Mouse (Mus musculus) hindbrain, embryonic 16.5 days (tissue): Measurements from ENCODE around the gene Trpm6. TPM values are rescaled to one million over a fixed set of nuclear protein-coding genes. Genes with fewer than 3 reads are reported as not detected.

Source experiments
- ATAC-seq: fragments of 200-750 bp; cut with Nextera tagmentation; 2 replicates; pipeline ENCODE4 v1.8.0; 2017; ENCODE audit warnings: moderate TSS enrichment, moderate library complexity
- H3K27ac ChIP-seq: fragments of 300-500 bp; sonication (generic); 2 replicates; pipeline ENCODE4 v1.5.1; 2014; ENCODE audit warnings: low read depth, mild to moderate bottlenecking, control low read depth, low read length, moderate library complexity
- H3K27me3 ChIP-seq: fragments of 300-500 bp; sonication (generic); replicated peaks from 2 replicates; pipeline ENCODE4 v1.6.1; 2014; ENCODE audit warnings: low read length; ENCODE audit not compliant: control insufficient read depth, insufficient read depth
- H3K36me3 ChIP-seq: fragments of 300-500 bp; sonication (generic); 2 replicates; pipeline ENCODE4 v1.6.1; 2014; ENCODE audit warnings: mild to moderate bottlenecking, low read length, moderate library complexity, mixed read lengths; ENCODE audit not compliant: control insufficient read depth, insufficient read depth
- H3K4me1 ChIP-seq: fragments of 300-500 bp; sonication (generic); 2 replicates; pipeline ENCODE4 v1.6.1; 2014; ENCODE audit warnings: low read depth, low read length; ENCODE audit not compliant: control insufficient read depth, insufficient read depth
- H3K4me2 ChIP-seq: fragments of 300-500 bp; sonication (generic); 2 replicates; pipeline ENCODE4 v1.6.1; 2014; ENCODE audit warnings: mild to moderate bottlenecking, low read length, control low read depth, moderate library complexity
- H3K4me3 ChIP-seq: fragments of 300-500 bp; sonication (generic); 2 replicates; pipeline ENCODE4 v1.5.1; 2014; ENCODE audit warnings: mild to moderate bottlenecking, low read length, control low read depth, moderate library complexity
- H3K9ac ChIP-seq: fragments of 300-500 bp; sonication (generic); 2 replicates; pipeline ENCODE4 v1.6.1; 2014; ENCODE audit warnings: low read depth, mild to moderate bottlenecking, control low read depth, low read length, moderate library complexity
- H3K9me3 ChIP-seq: fragments of 300-500 bp; sonication (generic); 2 replicates; pipeline ENCODE4 v1.6.1; 2014; ENCODE audit warnings: mild to moderate bottlenecking, low read length, moderate library complexity; ENCODE audit not compliant: control insufficient read depth
- WGBS: fragments of 180-500 bp; shearing (Covaris S2); extraction: QIAGEN DNeasy Blood & Tissue Kit; methylation state at CpG from one replicate; pipeline ENCODE4 v1.1.7; 2014; 5-methylcytosine and 5-hydroxymethylcytosine counted together
- polyA plus RNA-seq: library from polyadenylated mRNA; unstranded; fragments of >200 nt; fragmentation: Nextera tagmentation; extraction: Ambion mirVana; gene quantifications from 2 replicates; pipeline ENCODE4 v1.2.1, GENCODE M21; 2015

Gene Trpm6
- polyA plus RNA-seq, 1 experiment from 2014 or later: 0.43 TPM

GRCm38 (mm10) chr19:18725186-18725585 is 24.6 kb upstream of the Trpm6 start:
- no peaks in the 10 kb centered on the region for H3K27me3 ChIP-seq
- no peak overlapping the region for H3K4me2 ChIP-seq
- no peaks in the 10 kb centered on the region for H3K9me3 ChIP-seq
- H3K27ac ChIP-seq: no peak overlapping the region
- WGBS: 90% methylated on average over 2 of the region's 2 CpGs
- H3K36me3 ChIP-seq: no peaks in the 10 kb centered on the region
- no peak overlapping the region for H3K4me3 ChIP-seq
- H3K4me1 ChIP-seq: no peaks in the 10 kb centered on the region
- ATAC-seq: no peak
- no peak overlapping the region for H3K9ac ChIP-seq

GRCm38 (mm10) chr19:18730255-18730654 is 19.5 kb upstream of the Trpm6 start:
- WGBS: 90% methylated on average over 7 of the region's 7 CpGs
- H3K4me3 ChIP-seq: no peak overlapping the region
- no peak overlapping the region for H3K4me2 ChIP-seq
- H3K27me3 ChIP-seq: no peaks in the 10 kb centered on the region
- ATAC-seq: no peak
- no peak overlapping the region for H3K27ac ChIP-seq
- H3K9ac ChIP-seq: no peak overlapping the region
- no peaks in the 10 kb centered on the region for H3K9me3 ChIP-seq
- H3K4me1 ChIP-seq: no peaks in the 10 kb centered on the region
- H3K36me3 ChIP-seq: no peaks in the 10 kb centered on the region

DNA sequence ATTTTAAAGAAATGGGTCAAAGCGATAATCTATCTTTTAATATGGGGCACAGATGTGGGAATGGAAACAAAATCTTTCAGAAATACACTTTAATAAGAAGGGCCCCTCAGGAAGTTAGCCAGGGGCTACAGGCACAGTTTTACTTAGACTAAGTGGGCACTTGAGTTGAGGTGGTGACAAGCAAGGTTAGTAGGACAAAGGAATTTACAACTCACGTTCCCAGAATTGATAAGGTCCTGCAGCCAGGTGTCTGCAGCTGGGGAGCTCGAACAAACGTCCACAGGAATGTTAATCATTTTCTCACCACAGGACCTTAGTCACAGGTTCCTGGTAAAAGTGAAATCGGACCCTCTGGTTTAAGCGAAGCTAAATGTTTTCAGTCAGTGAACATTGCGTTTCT is 18.7 kb upstream of the Trpm6 start:
- H3K4me1 ChIP-seq: no peaks in the 10 kb centered on the region
- no peak for ATAC-seq
- no peaks in the 10 kb centered on the region for H3K27me3 ChIP-seq
- no peak overlapping the region for H3K27ac ChIP-seq
- H3K4me3 ChIP-seq: no peak overlapping the region
- no peak overlapping the region for H3K9ac ChIP-seq
- WGBS: 61% methylated on average over 7 of the region's 7 CpGs
- H3K4me2 ChIP-seq: no peak overlapping the region
- H3K9me3 ChIP-seq: no peaks in the 10 kb centered on the region
- H3K36me3 ChIP-seq: no peaks in the 10 kb centered on the region

DNA sequence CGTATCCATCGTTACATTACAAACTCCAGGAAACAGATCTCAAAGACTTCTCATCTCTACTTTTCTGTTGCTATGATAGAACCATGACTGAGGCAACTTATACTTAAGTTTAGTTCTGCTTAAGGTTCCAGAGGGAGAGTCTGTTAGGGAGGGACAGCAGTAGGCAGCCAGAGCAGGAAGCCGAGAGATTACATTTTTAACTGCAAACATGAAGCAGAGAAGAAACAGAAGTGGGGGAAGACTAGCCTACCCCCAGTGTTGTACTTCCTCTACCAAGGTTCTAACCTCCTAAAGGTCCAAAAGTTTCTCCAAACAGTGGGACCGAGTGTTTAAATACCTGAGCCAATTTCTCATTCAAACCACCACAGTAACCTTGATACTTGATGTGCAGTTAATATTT is 13.9 kb upstream of the Trpm6 start:
- ATAC-seq: no peak
- Histone ChIP-seq H3K36me3 (no peaks in the 10 kb centered on the region), H3K4me2 (no peak overlapping the region), H3K27ac (no peak overlapping the region), H3K4me1 (no peaks in the 10 kb centered on the region), H3K9me3 (no peaks in the 10 kb centered on the region), H3K27me3 (no peaks in the 10 kb centered on the region), H3K9ac (no peak overlapping the region), H3K4me3 (no peak overlapping the region)
- 93% methylated on average over 4 of the region's 4 CpGs for WGBS

GRCm38 (mm10) chr19:18739146-18739545 is 10.6 kb upstream of the Trpm6 start:
- Histone ChIP-seq H3K27me3 (no peaks in the 10 kb centered on the region), H3K9ac (no peak overlapping the region), H3K9me3 (no peaks in the 10 kb centered on the region), H3K27ac (no peak overlapping the region), H3K4me3 (no peak overlapping the region), H3K4me2 (no peak overlapping the region), H3K4me1 (no peaks in the 10 kb centered on the region), H3K36me3 (no peaks in the 10 kb centered on the region)
- 89% methylated on average over 7 of the region's 7 CpGs for WGBS
- no peak for ATAC-seq

GRCm38 (mm10) chr19:18743946-18744345 is 5.8 kb upstream of the Trpm6 start:
- no peak overlapping the region for H3K27ac ChIP-seq
- no peaks in the 10 kb centered on the region for H3K4me1 ChIP-seq
- H3K9me3 ChIP-seq: no peaks in the 10 kb centered on the region
- no peak for ATAC-seq
- 89% methylated on average over 5 of the region's 5 CpGs for WGBS
- no peak overlapping the region for H3K9ac ChIP-seq
- no peak overlapping the region for H3K4me2 ChIP-seq
- no peak overlapping the region for H3K4me3 ChIP-seq
- no peaks in the 10 kb centered on the region for H3K36me3 ChIP-seq
- no peaks in the 10 kb centered on the region for H3K27me3 ChIP-seq

DNA sequence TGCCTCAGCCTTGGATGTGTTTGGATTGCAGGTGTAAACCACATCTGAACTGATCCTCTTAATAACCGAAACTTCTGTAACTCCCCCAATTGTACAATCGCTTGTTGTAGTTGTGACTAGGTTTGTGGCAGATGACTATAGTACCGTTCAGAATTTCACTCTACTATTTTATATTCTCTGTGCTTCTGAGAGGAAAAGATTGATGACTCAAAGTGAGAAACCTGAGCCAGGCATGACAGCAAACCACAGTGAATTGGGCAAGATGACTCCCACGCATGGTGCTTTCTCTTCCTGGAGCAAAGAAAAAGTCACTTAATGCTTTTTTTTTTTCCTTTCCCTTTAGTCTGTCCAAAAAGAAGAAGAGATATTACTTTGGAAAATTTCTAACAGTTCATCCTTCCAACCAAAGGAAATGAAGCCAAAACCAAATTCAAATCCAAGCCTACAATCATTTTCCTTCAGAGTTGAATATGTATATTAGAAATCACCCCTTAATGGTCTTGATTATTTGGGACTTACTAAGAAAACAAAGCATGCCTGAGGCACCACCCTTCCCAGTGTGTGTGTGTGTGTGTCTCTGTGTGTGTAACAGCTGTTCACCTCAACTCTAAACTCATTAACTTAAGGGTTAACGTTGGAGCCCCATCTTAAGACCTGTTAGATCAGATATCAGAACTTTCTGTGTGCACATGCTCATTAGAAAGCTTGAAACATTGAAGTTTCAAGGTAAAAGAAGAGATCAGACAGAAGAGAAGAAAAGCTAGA is 3.0 kb upstream of the Trpm6 start:
- Histone ChIP-seq H3K4me2 (no peak overlapping the region), H3K9me3 (no peaks in the 10 kb centered on the region), H3K27ac (no peak overlapping the region), H3K9ac (no peak overlapping the region), H3K36me3 (no peaks in the 10 kb centered on the region), H3K4me1 (peaks cover 2% of the 10 kb centered on the region; the same call in 1 of the 2 replicates), H3K27me3 (no peaks in the 10 kb centered on the region; the same call in 1 of the 2 replicates), H3K4me3 (no peak overlapping the region)
- no peak for ATAC-seq
- 90% methylated on average over 5 of the region's 5 CpGs for WGBS

DNA sequence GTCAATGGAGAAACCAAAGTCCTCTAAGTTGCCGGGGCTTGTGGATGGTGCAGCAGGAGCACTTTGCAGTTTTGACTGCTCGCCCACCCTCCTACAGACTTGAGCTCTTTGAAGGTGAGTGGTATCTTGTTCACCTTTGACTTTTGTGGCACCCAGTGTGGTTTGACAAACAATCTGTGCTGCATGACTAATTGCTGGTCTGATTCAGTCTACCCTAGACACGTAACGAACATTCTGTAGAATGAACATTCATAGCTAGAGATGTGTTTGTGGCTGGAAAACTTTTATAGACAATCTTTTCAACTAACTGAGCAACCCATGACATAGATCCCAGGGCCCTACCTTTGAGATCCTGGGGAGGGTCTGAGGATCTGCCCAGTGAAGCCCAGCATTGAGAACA is 2.4 kb upstream of the Trpm6 start:
- H3K4me3 ChIP-seq: no peak overlapping the region
- no peak overlapping the region for H3K27ac ChIP-seq
- no peaks in the 10 kb centered on the region; the same call in 1 of the 2 replicates for H3K27me3 ChIP-seq
- H3K4me1 ChIP-seq: peaks cover 2% of the 10 kb centered on the region; the same call in 1 of the 2 replicates
- no peaks in the 10 kb centered on the region for H3K36me3 ChIP-seq
- WGBS: 87% methylated on average over 4 of the region's 4 CpGs
- no peaks in the 10 kb centered on the region for H3K9me3 ChIP-seq
- no peak overlapping the region for H3K9ac ChIP-seq
- no peak overlapping the region for H3K4me2 ChIP-seq
- no peak for ATAC-seq

DNA sequence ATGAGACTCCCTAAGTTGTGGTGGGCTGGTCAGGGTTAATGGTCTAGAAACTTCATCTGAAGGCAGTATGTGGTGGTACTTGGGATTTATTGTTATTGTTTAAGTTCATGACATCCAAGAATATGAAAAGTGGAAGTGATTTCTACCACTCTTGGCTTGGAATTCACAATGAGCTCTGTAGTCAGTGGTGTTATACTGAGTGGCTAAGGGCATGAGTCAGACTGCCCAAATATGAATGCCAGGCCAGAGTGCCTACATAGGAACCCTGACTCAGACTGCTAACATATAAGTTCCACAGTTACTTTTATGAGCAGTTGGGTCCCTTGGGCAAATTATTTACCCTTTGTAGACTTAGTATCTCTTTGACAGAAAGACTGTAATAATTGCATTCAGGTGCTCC is 7.4 kb downstream of the Trpm6 start:
- H3K4me1 ChIP-seq: no peaks in the 10 kb centered on the region
- no peaks in the 10 kb centered on the region for H3K9me3 ChIP-seq
- ATAC-seq: no peak
- H3K27me3 ChIP-seq: no peaks in the 10 kb centered on the region
- H3K4me2 ChIP-seq: no peak overlapping the region
- H3K9ac ChIP-seq: no peak overlapping the region
- no peak overlapping the region for H3K27ac ChIP-seq
- no peak overlapping the region for H3K4me3 ChIP-seq
- H3K36me3 ChIP-seq: no peaks in the 10 kb centered on the region
